Mouse (Mus musculus): ENCODE results near the gene Stx12.
"Not testable (repeated sequence)": the region's sequence is repeated elsewhere in the genome, so short reads cannot be mapped to it uniquely, and the experiment has no call there.

Gene Stx12

DNA sequence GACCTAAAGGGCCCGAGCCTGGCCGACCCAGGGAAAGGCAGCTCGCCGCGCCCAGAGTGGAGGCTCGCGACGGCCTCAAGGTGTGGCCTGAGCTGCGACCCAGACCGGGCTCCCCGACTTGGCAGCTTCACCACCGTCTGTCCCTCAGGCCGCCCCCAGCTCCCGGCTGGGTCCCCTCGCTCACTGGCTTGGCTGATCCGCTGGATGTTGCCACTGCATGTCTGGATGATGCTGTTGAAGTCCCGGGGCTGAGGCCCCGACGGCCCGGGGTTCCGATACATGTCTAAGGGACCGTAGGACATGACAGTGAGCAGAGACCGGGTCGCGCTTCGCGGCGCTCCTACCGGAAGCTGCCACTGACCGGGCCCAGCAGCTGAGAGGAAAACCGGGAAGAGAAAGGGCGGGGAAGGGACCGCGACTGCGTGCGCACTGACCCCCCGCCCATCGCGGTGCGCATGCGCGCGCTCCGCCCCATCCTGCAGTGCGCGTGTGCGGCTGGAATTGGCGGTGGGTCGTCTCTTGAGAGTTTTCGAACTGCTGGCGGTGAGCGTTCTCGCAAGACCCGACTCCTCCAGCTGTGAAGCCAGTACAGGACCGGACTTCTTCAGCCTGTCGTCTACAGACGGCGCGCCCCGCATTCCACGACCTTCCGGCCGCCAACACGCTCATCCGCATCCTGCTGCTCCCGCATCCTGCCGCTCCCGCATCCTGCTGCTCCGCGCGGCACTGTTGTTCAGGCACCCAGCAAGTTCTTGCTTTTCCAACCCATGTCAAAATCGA is at the start of gene Stx12:
Gene Stx12, minus strand, starts transcription at position 446 of the 780 bp plus-strand sequence.
- DNase-seq (ENCODE audit: low read depth, low spot score): peak; percentile 91

DNA sequence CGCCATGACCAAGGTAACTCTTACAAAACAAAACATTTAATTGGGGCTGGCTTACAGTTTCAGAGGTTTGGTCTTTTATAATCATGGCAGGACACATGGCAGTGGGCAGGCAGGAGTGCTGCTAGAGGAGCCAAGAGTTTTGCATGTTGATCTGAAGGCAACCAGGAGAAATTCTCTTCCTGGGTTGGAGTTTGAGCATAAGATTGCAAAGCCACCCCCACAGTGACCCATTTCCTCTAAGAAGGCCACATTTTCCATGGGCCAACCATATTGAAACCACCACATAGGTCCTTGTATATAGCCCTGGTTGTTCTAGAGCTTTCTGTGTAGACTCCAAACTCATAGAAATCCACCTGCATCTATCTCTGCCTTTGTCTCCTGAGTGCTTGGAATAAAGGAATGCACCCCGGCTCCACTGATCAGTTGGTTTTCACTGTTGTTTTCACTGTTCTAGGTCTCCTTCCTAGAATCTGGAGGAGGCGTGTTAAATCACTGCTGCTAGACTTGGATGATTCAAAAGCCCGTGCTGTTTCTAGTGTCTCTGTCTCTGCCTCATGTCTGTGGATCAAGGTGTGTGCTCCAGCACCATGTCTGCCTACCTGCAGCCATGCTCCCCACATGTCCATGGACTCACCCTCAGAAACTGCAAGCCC is 48.6 kb upstream of the Stx12 start:
- DNase-seq (ENCODE audit: low read depth, low spot score): no peak

DNA sequence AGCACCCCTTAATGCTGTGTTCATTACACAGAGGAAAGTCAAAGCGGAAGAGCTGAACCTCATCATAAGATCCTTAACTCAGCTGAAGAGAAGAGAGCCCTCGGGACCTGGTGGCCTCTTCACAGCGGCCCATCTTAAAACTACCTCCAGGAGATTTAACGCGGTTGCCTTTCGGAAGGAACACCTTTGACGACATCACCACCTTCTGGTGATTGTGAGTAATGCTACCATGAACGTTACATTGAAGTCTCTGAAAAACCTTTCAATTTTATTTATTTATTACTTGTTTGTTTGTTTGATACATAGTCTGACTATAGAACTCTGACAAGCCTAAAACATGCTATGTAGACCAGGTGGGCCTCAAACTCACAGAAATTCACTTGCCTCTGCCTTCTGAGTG is 46.5 kb upstream of the Stx12 start:
- DNase-seq (ENCODE audit: low read depth, low spot score): peak; percentile 74

DNA sequence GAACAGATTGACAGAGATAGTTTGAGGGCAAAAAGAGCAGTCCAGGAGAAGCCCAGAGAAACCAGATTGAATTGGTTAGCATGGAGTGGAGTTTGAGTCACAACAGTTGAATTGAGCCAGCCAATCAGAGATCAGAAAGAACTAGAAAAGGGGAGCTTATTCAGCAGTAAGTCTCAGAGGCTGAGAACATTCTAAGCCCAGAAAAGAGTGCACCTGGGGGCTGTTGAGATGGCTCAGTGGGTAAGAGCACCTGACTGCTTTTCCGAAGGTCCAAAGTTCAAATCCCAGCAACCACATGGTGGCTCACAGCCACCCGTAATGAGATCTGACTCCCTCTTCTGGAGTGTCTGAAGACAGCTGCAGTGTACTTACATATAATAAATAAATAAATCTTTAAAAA is 42.2 kb upstream of the Stx12 start:
- DNase-seq (ENCODE audit: low read depth, low spot score): peak; percentile 15

DNA sequence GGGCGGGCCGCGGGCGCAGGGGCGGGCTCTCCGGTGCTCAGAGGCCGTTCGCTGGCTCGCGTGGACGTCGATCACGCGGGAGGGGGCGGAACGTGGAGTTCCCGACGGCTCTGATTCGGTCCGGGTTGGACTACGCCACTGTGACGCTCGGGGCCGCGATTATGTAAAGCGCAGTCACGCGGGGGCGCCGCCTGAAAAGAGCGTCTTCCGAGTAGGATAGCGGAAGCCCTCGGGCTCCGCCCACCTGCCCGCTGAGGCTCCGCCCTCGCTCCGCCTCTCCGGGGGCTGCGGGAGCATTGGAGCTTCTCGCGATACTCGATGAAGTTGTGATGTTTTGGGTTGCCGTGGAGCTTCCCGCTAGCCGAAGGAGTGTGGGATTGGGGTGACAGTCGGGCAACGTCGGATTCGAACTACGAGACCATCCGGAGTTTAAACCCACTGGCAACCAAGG is 38.3 kb upstream of the Stx12 start, which contains the start of gene Fam76a:
Gene Fam76a, minus strand, starts transcription at position 1 of the 451 bp plus-strand sequence.
- DNase-seq (ENCODE audit: low read depth, low spot score): peak; percentile 100

DNA sequence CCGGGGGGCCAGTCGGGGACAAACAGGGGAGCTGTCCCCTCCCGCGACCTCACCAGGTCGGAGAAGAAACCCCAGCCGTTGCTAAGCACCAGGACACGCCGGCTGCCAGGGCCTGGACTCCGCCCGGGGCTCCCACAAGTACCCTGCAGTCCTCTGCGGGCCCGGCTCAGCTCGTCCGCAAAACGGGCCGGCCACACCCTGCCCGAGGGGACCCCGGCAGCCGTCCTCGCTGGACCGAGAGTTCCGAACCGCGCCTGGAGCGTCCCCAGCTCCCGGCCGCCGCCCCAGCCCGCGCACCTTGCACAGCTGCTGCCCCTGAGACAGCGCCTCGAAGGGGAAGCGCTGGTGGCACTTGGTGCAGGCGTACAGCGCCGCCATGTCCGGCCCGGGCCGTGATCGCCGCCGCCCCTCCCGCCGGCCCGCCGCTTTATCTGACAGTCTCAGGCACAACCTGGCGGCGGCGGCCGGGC is 37.8 kb upstream of the Stx12 start:
- no peak for DNase-seq (ENCODE audit: low read depth, low spot score)

DNA sequence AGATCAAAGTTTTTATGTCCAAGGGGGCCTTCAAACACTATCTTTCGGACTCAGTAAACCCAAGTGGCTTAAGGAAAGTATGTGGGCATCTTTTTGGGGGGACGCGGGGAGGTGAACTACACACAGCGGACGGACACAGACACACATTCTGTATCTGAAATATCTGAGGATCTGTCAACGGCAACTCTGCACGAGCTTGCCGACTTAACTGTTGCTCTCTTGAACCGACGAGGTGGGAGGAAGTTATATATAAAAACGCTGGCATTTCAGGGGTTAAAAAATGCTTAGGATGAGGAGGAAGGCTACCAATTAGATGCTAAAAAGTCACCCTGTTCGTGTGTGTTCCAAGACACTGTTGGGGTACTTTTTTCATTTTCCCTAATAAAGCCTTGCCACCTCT is 37.2 kb upstream of the Stx12 start:
- no peak for DNase-seq (ENCODE audit: low read depth, low spot score)

DNA sequence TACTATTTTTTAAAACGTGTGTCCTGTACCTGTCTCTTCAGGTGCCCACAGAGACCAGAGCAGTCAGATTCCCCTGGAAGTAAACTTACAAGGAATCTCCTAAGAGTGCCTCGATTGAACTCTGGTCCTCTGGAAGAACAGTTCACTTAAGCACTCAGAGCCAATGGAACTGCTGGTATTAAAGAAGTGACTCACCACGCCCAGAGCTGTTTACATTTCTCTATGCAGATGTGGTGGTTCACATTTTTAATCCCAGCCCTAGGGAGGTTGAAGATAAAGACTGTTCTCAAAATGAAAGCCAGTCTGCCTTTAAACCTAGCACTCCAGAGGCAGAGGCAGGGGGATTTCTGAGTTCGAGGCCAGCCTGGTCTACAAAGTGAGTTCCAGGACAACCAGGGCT is 35.9 kb upstream of the Stx12 start:
- DNase-seq (ENCODE audit: low read depth, low spot score): no peak

DNA sequence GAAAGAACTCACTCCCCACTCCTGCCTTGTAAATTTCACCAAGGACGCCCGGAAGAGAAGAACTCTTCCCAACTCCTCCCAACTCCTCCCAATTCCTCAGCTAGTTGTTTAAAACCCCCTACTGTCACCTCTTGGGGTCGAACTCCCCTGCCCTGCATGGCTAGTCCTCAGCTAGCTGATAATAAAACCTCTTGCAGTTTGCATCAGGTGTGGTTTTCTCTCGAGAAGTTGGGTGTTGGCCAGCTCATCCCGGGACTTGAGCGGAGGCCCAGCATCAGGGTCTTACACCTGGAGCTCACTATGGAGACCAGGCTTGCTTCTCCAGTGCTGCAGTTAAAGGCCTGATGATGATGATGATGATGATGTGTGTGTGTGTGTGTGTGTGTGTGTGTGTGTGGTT is 34.2 kb upstream of the Stx12 start:
- DNase-seq (ENCODE audit: low read depth, low spot score): not testable (repeated sequence)

DNA sequence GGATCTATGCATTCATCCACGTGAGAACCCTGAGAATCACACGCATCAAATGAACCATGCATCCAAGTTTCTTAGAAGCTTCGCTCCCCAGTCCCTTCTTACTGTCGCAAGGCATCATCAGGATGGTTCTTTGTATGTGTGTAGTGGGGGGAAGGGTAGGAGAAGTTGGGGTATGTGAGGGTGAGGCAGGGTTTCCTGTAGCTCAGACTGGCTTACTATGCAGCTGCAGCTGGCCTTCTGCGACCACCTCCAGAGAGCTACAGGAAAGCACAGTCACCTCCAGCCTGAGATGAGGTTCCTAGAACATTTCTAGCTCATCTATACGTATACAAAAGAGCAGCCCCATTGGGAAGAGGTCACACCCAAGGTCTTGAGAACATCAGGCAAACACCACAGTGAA is 27.8 kb upstream of the Stx12 start:
- DNase-seq (ENCODE audit: low read depth, low spot score): no peak

DNA sequence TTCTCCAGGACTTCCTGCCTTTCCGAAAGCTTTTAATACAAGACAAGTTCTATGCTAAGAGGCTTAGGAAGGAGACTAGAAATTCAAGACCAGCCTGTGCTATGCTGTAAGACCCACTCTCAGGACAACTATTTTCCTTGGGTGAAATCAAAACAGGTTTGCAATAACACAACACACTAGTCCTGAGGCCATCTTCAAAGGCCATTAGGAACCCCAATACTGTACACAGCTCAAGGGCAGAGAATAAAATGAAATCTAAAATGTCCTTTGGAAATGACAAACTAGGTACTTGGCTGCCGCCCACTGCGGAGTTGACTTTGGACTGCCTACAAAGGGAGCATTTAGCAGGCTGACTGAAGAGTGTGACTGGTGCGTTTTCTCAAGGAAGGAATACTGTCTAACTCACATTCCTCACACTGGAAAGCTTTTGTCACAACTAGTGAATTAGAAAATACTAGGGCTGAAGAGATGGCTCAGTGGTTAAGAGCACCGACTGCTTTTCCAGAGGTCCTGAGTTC is 21.6 kb upstream of the Stx12 start:
- DNase-seq (ENCODE audit: low read depth, low spot score): no peak

DNA sequence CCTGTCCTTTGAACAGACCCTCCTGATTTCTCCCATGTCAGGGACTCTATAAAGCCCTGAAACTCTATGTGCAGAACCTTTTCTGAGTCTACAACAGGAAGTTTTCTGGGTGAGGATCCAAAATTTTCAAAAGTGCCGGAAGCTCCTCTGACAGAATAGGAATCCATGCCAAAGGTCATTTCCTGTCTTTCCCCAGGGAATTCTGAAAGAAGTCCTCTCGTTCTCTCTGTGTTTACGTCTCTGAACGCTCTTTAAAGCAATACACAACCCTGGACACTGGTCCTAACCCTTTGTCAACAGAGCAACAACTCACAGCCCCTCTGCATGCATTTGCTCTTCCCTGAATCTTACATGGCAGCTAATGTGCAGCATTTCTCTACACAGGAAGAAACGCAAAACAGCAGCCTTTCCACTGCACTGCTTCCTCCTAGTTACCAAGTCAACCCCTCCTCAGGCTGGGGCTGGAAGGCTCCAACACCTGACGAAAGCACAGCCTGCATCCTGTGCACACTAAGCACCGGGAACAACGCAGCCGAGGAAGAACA is 20.5 kb upstream of the Stx12 start:
- no peak for DNase-seq (ENCODE audit: low read depth, low spot score)

DNA sequence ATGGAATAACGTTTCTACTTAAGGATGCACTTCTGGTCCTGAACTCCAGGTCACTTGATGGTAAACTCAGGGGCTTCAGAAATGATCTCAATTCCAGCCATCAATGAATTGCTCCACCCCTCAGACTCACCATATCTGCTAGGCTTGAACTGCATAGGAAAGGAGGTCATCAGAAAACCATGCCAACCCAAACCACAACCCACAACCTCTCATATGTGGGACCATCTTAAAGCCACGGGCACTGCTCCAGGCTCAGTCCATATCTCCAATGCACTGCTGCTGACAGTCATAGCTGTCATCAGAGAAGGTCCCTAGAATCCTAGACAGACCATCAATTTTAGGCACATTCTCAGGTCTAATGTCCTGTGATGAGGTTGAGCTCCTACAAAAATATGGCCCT is 19.8 kb upstream of the Stx12 start:
- no peak for DNase-seq (ENCODE audit: low read depth, low spot score)

DNA sequence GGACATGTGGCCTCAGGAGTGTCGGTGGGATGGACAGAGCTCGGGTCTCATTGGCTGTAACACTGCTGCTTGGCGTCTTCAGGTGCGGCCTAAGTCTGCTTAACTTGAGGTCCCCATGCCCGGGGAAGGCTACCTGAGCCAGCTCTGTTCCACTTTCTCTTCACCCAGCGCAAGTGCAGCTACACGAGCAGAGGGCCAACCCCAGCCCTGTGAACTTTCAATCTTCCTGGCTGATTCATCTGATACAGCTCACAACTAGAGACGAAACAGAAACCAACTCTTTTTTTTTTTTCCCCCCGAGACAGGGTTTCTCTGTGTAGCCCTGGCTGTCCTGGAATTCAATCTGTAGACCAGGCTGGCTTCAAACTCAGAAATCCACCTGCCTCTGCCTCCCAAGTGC is 13.9 kb upstream of the Stx12 start:
- DNase-seq (ENCODE audit: low read depth, low spot score): no peak

DNA sequence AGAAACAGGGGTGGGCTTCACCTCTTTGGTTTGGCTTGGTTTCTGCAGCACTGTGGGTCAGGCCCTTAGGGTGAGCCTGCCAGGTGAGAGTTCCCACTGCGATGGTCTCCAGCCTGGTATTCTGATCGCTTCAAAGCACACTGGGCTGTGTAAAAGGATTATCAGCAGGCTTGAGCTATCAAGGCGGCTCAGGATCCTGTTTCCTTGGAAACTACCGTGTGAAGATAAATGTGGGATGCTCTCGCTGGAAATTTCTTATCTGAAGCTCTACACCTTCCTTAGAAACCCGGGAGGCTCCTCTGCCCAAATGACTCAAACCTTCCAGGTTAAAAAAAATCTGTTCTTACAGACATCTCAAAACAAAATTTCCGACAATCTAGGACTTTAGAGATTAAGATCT is 10.1 kb upstream of the Stx12 start:
- no peak for DNase-seq (ENCODE audit: low read depth, low spot score)

DNA sequence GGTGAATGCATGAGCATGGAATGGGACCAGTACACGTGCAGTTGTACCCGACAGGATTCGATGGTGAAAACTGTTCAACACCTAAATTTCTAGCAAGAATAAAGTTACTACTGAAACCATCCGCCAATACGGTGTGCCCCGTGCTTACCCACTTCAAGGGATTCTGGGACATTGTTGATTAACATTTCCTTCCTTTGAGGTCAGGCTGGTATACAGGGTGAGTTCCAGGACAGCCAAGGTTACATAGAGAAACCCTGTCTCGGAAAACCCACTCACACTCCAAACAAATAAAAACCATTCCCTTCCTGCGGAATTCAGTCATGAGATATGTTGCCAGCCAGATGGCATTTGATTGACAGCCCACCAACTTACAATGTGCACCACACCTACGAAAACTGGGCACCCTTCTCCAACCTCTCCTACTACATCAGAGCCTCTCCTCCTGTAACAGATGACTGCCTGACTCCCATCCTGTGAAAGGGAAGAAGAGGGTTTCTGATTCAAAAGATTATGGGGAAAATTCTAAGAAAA is 600 bp upstream of the Stx12 start:
- no peak for DNase-seq (ENCODE audit: low read depth, low spot score)

DNA sequence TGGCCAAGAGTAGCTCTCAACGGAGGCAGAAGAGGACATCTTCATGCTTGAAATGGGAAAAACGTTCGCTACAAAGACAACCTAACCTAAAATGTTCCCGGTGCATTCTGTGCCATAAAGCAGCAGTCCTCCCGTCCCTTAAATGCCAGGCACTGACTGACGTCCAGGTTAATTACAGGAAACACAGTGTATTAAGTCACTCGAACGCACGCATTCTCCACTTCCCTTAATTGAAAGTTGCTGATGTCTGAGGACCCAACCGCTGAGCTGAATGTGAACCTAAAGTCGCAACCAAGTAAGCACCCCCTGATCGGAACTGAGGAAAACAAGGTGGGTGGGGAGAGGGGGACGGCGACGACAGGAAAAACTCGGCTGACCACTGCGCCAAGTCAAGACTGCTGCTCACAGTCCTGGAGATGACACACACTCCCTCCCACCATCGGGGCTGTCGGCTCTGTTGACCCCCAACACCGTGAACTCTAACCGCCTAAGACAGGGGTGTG is 697 bp downstream of the Stx12 start:
- peak; percentile 69 for DNase-seq (ENCODE audit: low read depth, low spot score)

DNA sequence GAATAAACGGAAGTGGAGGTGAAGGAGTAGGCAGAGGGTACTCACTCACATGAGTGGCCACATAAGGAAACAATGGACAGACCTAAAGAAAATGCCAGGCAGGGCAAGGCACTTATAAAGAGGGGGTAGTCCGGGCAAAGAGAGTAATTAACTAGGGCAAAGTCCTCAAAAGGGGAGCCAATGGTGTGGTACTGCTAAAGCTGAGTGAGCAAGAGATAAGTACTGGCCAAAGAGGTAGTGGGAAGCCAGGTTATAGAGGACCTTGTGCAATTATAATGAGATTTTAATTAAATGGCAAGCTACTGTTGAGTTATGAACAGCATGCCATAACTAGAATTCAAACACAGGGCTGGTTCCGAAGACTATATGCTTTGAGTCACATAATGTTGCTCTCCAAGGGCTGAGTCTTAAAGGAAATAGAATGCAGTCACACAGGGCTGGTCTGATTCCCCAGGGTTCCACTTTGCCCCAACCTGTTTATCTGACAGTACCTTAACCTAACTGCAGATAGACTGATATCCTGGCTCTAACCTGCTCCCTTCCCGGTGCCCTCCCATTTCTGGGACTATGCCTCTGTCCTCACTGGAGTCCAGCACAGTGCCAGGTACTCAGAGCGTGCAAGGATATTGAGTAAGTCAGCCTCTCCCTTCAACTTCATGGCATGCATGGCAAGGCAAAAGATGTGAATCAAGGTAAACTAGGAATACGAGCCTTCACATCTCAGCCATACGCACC is 9.8 kb downstream of the Stx12 start:
- no peak for DNase-seq (ENCODE audit: low read depth, low spot score)

DNA sequence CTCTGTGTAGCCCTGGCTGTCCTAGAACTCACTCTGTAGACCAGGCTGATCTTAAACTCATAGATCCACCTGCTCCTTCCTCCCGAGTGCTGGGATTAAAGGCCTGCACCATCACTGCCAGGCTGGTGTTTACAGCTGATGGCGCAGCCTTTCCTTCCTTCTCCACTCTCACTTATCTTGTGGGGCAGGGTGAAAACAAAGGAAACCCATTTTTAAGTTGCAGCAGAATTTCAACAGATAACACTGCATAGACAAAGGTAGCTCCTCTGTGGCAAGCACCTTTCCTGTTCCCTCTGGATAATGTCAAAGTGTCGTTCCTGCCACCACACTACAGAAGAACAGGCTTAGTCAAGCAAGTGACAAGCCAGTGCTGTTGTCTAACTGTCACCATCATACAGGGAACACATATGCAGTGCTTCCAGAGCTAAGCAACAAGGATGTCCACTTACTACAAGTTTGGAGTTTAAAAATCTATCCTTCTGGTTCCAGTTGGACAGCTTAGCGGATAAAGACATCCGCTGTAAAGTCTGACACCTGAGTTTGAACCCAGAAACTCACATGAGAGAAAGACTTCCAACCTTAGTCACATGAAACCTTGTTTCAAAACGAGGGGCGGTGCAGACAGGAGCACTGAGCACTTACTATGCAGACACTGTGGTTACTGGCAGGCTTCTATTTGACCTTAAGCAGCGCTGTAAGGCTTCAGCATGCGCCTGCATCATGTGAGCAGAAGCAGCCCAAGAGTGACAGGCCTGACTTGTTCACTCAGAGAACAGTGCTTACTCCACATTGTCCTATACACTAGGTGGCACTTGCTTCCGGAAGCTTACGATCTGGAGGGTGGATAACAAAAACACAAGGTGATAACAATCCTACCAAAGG is 10.6 kb downstream of the Stx12 start:
- no peak for DNase-seq (ENCODE audit: low read depth, low spot score)

DNA sequence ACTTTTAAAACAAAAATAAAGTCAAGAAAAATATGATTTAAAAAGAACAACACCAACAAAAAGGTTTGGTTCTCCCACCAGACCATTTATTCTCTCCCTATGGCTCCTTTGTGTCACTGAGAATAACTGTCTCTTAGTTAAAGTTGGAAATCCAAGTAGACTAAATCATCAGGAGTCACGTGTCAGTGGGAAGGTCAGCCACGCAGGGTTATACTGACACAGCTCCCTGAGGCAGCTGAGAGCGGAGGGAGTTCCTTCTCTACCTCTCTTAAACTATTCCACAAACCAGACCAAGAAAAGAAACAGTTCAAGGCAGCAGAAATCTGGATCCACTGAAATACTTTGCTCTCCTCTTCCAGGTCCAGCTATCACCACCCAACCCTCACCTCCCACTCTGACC is 13.2 kb downstream of the Stx12 start:
- DNase-seq (ENCODE audit: low read depth, low spot score): no peak

All from A20 (cell line).